Mouse (Mus musculus) kidney, embryonic 15.5 days (tissue): Measurements from ENCODE around the gene Cbln4. TPM values are rescaled to one million over a fixed set of nuclear protein-coding genes. Genes with fewer than 3 reads are reported as not detected.

ENCODE experiments used
- ATAC-seq: fragments of 200-750 bp; cut with Nextera tagmentation; replicated peaks from 2 replicates; pipeline ENCODE4 v1.8.0; 2017; ENCODE audit warnings: moderate TSS enrichment; ENCODE audit not compliant: low FRiP score
- H3K27ac ChIP-seq: fragments of 300-500 bp; sonication (generic); 2 replicates; pipeline ENCODE4 v1.5.1; 2015; ENCODE audit warnings: mild to moderate bottlenecking, inconsistent platforms
- H3K27me3 ChIP-seq: fragments of 300-500 bp; sonication (generic); 2 replicates; pipeline ENCODE4 v1.6.1; 2015; ENCODE audit warnings: inconsistent platforms
- H3K36me3 ChIP-seq: fragments of 300-500 bp; sonication (generic); 2 replicates; pipeline ENCODE4 v1.6.1; 2015; ENCODE audit warnings: inconsistent platforms
- H3K4me1 ChIP-seq: fragments of 300-500 bp; sonication (generic); 2 replicates; pipeline ENCODE4 v1.6.1; 2015; ENCODE audit warnings: inconsistent platforms
- H3K4me2 ChIP-seq: fragments of 300-500 bp; sonication (generic); 2 replicates; pipeline ENCODE4 v1.6.1; 2015; ENCODE audit warnings: moderate library complexity, mild to moderate bottlenecking, inconsistent platforms
- H3K4me3 ChIP-seq: fragments of 300-500 bp; sonication (generic); replicated peaks from 2 replicates; pipeline ENCODE4 v1.5.1; 2015; ENCODE audit warnings: mild to moderate bottlenecking, inconsistent platforms
- H3K9ac ChIP-seq: fragments of 300-500 bp; sonication (generic); 2 replicates; pipeline ENCODE4 v1.6.1; 2015; ENCODE audit warnings: mild to moderate bottlenecking, inconsistent platforms
- H3K9me3 ChIP-seq: fragments of 300-500 bp; sonication (generic); replicated peaks from 2 replicates; pipeline ENCODE4 v1.6.1; 2016; ENCODE audit warnings: inconsistent platforms
- WGBS: fragments of 180-500 bp; shearing (Covaris S2); methylation state at CpG from one replicate; pipeline ENCODE4 v1.1.7; 2015; ENCODE audit warnings: mixed read lengths; 5-methylcytosine and 5-hydroxymethylcytosine counted together
- polyA plus RNA-seq: library from polyadenylated mRNA; unstranded; fragments of >200 nt; fragmentation: Nextera tagmentation; extraction: Ambion mirVana; gene quantifications from 2 replicates; pipeline ENCODE4 v1.2.1, GENCODE M21; 2015

The Cbln4 gene
- polyA plus RNA-seq: 4.2 and 4.6 TPM in 2 replicates

DNA sequence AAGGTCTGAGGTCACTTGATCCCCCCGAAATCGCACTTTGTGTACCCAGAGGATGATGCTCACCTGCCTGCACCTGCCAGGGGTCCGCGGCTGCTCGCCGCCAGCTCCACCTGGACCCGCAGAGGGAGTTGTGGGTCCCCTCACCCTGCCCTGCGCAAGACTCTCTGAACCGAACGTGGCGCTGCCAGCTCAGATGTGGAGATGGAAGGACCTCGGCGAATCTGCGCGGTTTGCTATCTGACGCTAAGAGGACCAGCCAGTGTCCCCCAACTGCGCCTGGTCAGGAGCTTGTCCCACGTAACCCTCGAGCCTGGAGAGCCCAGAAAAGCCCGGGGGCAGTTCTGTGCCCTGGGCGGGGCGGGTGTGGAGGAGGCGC is at the start of gene Cbln4:
Gene Cbln4 (minus strand): TSS at position 232 of the 376 bp plus-strand sequence.
- no peak within 1 kb of the TSS for H3K27ac ChIP-seq
- H3K4me3 ChIP-seq: peak within 1 kb of the TSS; percentile 30
- H3K4me2 ChIP-seq: peak within 1 kb of the TSS; percentile 57
- ATAC-seq: no peak
- H3K36me3 ChIP-seq: no peaks in the 10 kb centered on the region
- peaks cover 20% of the 10 kb centered on the region for H3K4me1 ChIP-seq
- peaks cover 65% of the 10 kb centered on the region for H3K27me3 ChIP-seq
- H3K9ac ChIP-seq: no peak within 1 kb of the TSS
- H3K9me3 ChIP-seq: no peaks in the 10 kb centered on the region
- WGBS: 1% methylated on average over 23 of the region's 23 CpGs

DNA sequence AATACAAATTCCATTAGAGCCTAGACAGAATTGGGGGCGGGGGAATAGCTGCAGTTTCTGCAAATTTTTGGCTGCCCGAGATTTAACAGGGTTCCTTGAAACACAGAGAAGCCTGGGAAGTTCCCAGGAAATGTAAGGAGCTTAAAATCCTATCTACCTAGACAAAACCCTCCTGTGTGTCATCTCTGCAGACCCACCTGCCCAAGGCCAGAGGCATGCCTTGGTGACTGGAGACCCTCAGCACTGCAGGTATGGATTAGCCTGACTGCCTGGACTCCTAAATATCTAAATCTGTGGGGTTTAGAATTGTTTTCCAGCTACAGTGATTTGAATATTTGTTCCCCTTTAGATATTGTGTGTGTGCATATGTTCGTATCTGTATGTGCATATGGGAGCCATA is 35.3 kb upstream of the Cbln4 start:
- no peaks in the 10 kb centered on the region for H3K9me3 ChIP-seq
- no peak overlapping the region for H3K27ac ChIP-seq
- H3K9ac ChIP-seq: no peak overlapping the region
- no peaks in the 10 kb centered on the region for H3K36me3 ChIP-seq
- H3K4me3 ChIP-seq: no peak overlapping the region
- no peaks in the 10 kb centered on the region for H3K4me1 ChIP-seq
- H3K4me2 ChIP-seq: no peak overlapping the region
- 73% methylated on average over 3 of the region's 3 CpGs for whole genome bisulfite sequencing
- no peaks in the 10 kb centered on the region for H3K27me3 ChIP-seq
- no peak for ATAC-seq

DNA sequence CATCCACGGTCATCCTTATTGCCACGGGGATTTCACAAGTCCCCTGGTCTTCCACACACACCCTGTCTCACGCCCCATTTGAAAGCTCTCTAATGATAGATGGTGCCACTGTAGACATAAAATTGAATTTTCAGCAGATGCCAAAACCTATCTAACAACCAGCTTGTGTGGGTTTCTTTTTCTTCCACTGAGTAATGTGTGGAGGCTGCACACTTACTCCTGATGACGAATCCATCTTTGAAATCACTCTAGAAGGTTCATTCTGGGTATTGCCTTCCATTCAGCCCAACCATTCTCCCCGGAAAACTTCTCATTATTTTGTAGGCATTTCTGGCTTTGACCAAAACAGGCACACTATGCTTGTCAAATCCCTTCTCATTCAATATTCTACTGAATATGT is 33.0 kb upstream of the Cbln4 start:
- H3K9ac ChIP-seq: no peak overlapping the region
- no peak overlapping the region for H3K27ac ChIP-seq
- H3K27me3 ChIP-seq: no peaks in the 10 kb centered on the region
- H3K4me2 ChIP-seq: no peak overlapping the region
- no peaks in the 10 kb centered on the region for H3K36me3 ChIP-seq
- no peaks in the 10 kb centered on the region for H3K9me3 ChIP-seq
- H3K4me1 ChIP-seq: no peaks in the 10 kb centered on the region
- 89% methylated on average over 5 of the region's 5 CpGs for WGBS
- H3K4me3 ChIP-seq: no peak overlapping the region
- no peak for ATAC-seq

DNA sequence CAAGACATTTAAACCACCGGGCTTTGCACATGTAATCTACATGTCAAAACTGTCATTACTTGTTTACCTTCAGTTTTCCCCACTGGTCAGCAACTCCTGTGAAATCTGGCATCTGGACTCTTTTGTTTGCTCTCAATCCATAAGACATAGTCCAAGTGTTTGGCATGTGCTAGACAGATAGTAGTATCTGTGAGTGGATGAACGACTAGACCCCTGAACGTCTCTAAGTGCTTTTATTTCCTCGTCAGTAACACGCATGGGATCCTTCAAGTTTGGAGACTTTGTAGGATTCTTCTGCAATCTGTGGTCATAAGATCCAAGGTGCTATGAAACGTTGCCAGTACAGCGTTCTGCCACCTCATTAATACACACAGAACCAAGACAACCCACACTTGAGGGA is 19.6 kb upstream of the Cbln4 start:
- no peaks in the 10 kb centered on the region for H3K27me3 ChIP-seq
- no peaks in the 10 kb centered on the region for H3K4me1 ChIP-seq
- H3K9me3 ChIP-seq: no peaks in the 10 kb centered on the region
- no peak overlapping the region for H3K4me2 ChIP-seq
- H3K9ac ChIP-seq: no peak overlapping the region
- H3K36me3 ChIP-seq: no peaks in the 10 kb centered on the region
- ATAC-seq: no peak
- H3K27ac ChIP-seq: no peak overlapping the region
- WGBS: 88% methylated on average over 7 of the region's 7 CpGs
- H3K4me3 ChIP-seq: no peak overlapping the region

DNA sequence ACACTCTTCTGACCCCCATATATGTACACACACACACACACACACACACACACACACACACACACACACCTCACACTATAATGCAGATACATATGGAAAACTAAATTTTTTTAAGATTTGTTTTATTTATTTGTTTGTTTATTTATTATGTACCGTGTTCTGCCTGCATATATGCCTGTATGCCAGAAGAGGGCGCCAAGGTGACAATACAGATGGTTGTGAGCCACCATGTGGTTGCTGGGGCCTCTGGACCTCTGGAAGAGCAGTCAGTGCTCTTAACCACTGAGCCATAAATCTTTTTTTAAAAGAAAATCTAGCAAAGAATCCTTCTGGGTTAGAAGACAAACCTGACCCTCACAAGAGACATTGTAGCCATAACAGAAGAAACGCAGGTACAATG is 16.5 kb upstream of the Cbln4 start:
- Histone ChIP-seq H3K4me3 (no peak overlapping the region), H3K4me2 (no peak overlapping the region), H3K36me3 (no peaks in the 10 kb centered on the region), H3K27me3 (no peaks in the 10 kb centered on the region), H3K27ac (no peak overlapping the region), H3K4me1 (no peaks in the 10 kb centered on the region), H3K9ac (no peak overlapping the region), H3K9me3 (no peaks in the 10 kb centered on the region)
- ATAC-seq: no peak
- WGBS: 53% methylated on average over 3 of the region's 3 CpGs

DNA sequence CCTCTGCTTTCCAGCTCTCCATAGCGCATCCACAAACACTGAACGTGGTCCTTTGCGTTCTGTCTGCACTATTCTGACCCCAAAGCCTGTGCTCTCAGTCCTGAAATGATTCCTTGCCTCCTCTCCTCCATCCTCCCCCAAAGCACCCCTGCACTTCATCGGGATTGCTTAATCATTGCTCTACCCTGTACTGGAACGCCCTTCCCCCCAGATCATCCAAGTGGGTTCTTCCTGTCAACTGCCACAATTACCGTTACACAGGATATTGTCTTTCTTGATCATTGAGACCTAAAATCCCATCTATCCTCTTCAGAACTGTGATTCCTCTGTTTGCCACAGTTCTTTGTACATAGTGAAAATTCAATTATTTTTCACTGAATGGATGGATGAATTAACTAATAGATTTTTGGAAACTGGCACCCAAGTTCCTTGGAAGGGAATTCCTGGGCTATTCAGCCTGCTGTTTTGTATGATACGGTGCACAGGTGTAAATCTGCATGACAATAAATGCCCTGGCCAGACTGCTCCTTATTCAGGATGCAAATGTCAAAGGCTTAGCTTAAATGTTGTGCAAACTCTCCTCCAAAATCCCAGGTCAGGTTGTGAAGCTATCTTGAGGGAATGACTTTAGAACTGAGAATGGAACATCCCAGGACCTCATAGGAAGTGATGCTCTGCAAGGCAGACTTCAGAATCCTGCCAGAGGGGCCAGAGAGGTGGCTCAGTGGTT is 15.8 kb upstream of the Cbln4 start:
- H3K9ac ChIP-seq: no peak overlapping the region
- 73% methylated on average over 7 of the region's 7 CpGs for WGBS
- H3K9me3 ChIP-seq: no peaks in the 10 kb centered on the region
- H3K27me3 ChIP-seq: no peaks in the 10 kb centered on the region
- H3K36me3 ChIP-seq: no peaks in the 10 kb centered on the region
- no peak overlapping the region for H3K27ac ChIP-seq
- no peak for ATAC-seq
- H3K4me2 ChIP-seq: no peak overlapping the region
- no peaks in the 10 kb centered on the region for H3K4me1 ChIP-seq
- H3K4me3 ChIP-seq: no peak overlapping the region

DNA sequence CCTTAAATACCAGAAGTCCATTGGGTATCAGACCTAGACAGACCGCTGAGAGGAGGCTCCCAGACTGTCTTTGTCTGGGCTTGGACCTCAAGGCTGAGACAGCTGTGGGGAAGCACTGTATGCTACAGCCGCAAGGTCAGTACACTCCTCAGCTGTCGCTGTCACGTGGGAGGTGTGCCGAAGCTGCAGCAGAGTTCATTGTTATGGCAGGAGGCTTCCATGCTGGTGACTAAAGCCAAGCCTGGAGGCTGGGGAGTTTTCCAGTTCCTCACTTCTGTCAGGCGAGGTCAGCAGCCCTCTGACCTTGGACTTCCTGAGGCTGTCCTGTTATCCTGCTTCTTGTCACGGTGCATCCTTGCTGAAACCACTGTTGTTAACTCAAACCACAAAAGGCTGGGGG is 2.7 kb upstream of the Cbln4 start:
- Histone ChIP-seq H3K9me3 (no peaks in the 10 kb centered on the region), H3K4me2 (no peak overlapping the region), H3K27me3 (peaks cover 49% of the 10 kb centered on the region), H3K4me1 (peaks cover 20% of the 10 kb centered on the region), H3K4me3 (no peak overlapping the region), H3K27ac (no peak overlapping the region), H3K9ac (no peak overlapping the region), H3K36me3 (no peaks in the 10 kb centered on the region)
- ATAC-seq: no peak
- 20% methylated on average over 7 of the region's 7 CpGs for WGBS

DNA sequence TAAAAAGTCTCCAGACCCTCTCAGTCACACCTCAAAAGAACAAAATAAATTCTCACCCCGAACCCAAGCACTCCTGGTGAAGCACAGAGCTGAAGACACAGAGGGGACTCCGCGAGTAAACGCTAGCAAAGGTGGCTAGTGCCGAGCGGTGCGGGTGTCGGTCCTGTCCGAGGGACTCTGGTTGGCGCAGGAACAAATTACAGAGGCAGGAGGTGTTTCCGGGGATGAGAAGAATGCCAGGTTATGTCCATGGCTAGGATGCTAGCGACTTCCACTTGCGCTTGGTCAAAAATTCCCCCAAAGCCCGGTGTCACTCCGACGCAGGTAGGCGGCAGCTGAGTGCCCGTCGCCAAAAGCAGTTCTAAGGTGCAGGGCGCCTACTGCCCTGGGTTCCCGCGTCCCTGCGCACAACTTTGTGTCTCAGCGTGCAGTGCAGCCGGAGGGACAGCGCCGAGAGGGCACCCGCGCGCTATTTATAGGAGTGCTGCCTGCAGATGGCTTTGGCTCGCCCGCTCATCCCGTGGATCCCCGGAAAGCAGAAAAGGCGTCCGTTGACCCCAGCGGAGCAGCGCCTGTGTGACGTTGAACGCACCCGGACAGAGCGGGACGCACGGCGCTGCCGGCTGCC is 545 bp downstream of the Cbln4 start:
- Histone ChIP-seq H3K4me3 (peak overlapping the region; percentile 30), H3K27me3 (peaks cover 65% of the 10 kb centered on the region), H3K9ac (no peak overlapping the region), H3K36me3 (no peaks in the 10 kb centered on the region), H3K9me3 (no peaks in the 10 kb centered on the region), H3K4me2 (peak overlapping the region; percentile 57), H3K4me1 (peaks cover 20% of the 10 kb centered on the region), H3K27ac (no peak overlapping the region)
- under 1% methylated on average over 46 of the region's 46 CpGs for WGBS
- peak; percentile 37; the same call in 1 of the 2 replicates for ATAC-seq

DNA sequence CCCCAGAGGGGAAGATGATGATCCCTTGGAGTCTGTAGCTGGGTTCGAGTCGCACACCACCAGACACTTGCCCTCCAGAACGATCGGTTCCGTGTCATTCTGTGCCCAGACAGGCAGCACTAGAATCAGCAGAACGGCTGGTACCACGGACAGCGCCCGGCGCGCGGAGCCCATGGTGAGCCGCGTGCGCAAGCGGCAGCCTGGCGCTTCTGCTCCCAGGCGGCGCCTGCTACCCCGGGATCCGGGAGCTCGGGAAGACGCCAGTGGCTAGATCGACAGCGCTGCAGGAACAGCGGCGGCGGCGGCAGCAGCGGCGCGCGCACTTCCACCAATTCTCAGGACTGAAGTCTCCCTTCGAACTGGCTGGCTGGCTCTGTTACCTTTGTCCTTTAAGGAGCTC is 1.1 kb downstream of the Cbln4 start:
- under 1% methylated on average over 34 of the region's 34 CpGs for WGBS

DNA sequence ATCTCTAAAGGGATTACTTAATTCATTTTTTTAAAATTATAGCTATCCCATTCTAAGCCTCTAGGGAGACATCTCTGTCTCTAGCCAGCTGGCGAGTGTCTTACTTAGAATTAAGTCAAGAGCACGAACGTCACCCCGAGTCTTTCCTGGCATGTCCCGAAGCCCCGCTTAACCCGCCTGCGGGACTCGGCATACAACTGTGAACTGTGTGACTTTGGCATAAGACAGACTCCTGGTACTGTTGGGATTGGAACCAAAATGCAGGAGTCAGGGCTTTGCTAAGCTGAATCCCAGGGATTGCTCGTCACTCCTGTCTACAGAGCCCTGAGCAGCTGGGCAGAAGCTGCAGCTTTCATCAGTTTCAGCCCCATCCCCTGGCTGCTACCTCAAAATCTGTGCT is 2.4 kb downstream of the Cbln4 start:
- no peaks in the 10 kb centered on the region for H3K36me3 ChIP-seq
- no peaks in the 10 kb centered on the region for H3K9me3 ChIP-seq
- no peak overlapping the region for H3K4me3 ChIP-seq
- H3K4me2 ChIP-seq: no peak overlapping the region
- no peak overlapping the region for H3K27ac ChIP-seq
- 69% methylated on average over 10 of the region's 10 CpGs for WGBS
- peaks cover 62% of the 10 kb centered on the region for H3K27me3 ChIP-seq
- H3K9ac ChIP-seq: no peak overlapping the region
- peaks cover 17% of the 10 kb centered on the region for H3K4me1 ChIP-seq
- no peak for ATAC-seq

More for the DNA sequence above, 1.1 kb downstream of the Cbln4 start:
- Histone ChIP-seq H3K27ac (no peak overlapping the region), H3K27me3 (peaks cover 65% of the 10 kb centered on the region), H3K4me3 (peak overlapping the region; percentile 30), H3K4me2 (peak overlapping the region; percentile 57), H3K36me3 (no peaks in the 10 kb centered on the region), H3K9ac (no peak overlapping the region), H3K4me1 (peaks cover 20% of the 10 kb centered on the region), H3K9me3 (no peaks in the 10 kb centered on the region)
- ATAC-seq: peak; percentile 92

DNA sequence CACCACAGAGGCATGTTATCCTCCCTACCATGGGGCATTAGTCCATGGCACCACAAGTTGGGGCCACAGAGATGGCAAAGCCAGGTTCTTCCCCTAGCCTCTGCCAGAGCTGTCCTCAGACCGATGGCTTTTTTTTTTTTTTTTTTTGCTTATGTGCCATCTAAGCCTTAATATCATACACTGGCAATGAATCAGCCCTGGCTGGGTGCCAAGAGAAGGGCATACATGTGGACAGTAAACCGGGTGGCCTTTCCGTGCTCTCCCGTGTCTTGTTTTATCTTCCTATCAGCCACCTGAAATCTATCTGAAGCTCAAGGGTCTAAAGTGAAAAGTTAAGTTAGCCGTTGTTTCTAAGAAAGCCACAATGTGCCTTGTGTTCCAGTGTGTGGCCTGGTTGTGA is 3.7 kb downstream of the Cbln4 start:
- H3K4me2 ChIP-seq: no peak overlapping the region
- 86% methylated on average over 5 of the region's 5 CpGs for WGBS
- ATAC-seq: no peak

DNA sequence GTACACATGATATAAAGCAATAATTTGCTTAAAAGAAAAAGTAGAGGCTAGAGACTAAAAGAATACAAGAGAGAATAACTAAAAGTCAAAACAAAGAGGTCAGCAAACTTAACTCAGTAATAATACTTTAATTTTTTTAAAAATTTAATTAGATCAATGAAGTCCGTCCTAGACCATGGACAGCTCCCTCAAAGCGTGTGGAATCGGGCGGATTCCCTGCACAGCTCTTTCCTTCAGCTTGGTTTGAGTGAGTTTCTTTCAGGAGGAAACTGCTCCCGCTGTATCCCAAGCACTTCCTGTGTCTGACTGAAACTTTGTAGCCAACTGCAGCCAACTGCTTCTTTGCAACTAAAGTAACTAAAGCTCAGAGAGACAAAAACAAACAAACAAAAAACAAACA is 9.0 kb downstream of the Cbln4 start:
- no peak overlapping the region for H3K27ac ChIP-seq
- H3K27me3 ChIP-seq: peaks cover under 1% of the 10 kb centered on the region; the same call in 1 of the 2 replicates
- H3K4me1 ChIP-seq: no peaks in the 10 kb centered on the region
- H3K4me3 ChIP-seq: no peak overlapping the region
- H3K9me3 ChIP-seq: no peaks in the 10 kb centered on the region
- H3K4me2 ChIP-seq: no peak overlapping the region
- no peak overlapping the region for H3K9ac ChIP-seq
- no peaks in the 10 kb centered on the region for H3K36me3 ChIP-seq
- ATAC-seq: no peak
- WGBS: 19% methylated on average over 5 of the region's 5 CpGs

More for the DNA sequence above, 3.7 kb downstream of the Cbln4 start:
- no peak overlapping the region for H3K4me3 ChIP-seq
- no peak overlapping the region for H3K9ac ChIP-seq
- H3K36me3 ChIP-seq: no peaks in the 10 kb centered on the region
- peaks cover 16% of the 10 kb centered on the region for H3K4me1 ChIP-seq
- H3K9me3 ChIP-seq: no peaks in the 10 kb centered on the region
- H3K27me3 ChIP-seq: peaks cover 52% of the 10 kb centered on the region
- H3K27ac ChIP-seq: no peak overlapping the region
